ENCODE assay signal across 8 mouse cellular contexts in genomic region chr17:22739581-22740178, GRCm38 (mm10).
DNase-seq lines count a peak whose midpoint lies in the region; ATAC-seq and TF ChIP-seq lines count a peak whose summit lies in the region.

No protein-coding gene starts in this region.

- H3K9ac ChIP-seq in heart, embryonic 15.5 days, result peak overlapping the region; percentile 71
- H3K9ac ChIP-seq in liver, embryonic 12.5 days, result peak overlapping the region; percentile 63

- no peaks in the 10 kb centered on the region for H3K9me3 ChIP-seq in E14TG2a.4 (ENCODE audit: low read length)
- H3K9me3 ChIP-seq in forebrain, embryonic 10.5 days, result peaks cover 16% of the 10 kb centered on the region; the same call in 1 of the 2 replicates
- no peaks in the 10 kb centered on the region for H3K9me3 ChIP-seq in heart, embryonic 15.5 days (replicated peaks)
- no peaks in the 10 kb centered on the region for H3K9me3 ChIP-seq in liver, embryonic 12.5 days (replicated peaks)

- peaks cover 36% of the 10 kb centered on the region for H3K4me1 ChIP-seq in E14TG2a.4 (replicated peaks; ENCODE audit: low read depth, low read length)
- peaks cover 2% of the 10 kb centered on the region; the same call in 1 of the 2 replicates for H3K4me1 ChIP-seq in brown adipose tissue, adult 24 weeks (ENCODE audit: control insufficient read depth, insufficient read depth, insufficient read length, low read length)
- H3K4me1 ChIP-seq in forebrain, embryonic 10.5 days, result peaks cover 13% of the 10 kb centered on the region
- peaks cover 9% of the 10 kb centered on the region; the same call in 1 of the 2 replicates for H3K4me1 ChIP-seq in heart, embryonic 15.5 days (replicated peaks)
- H3K4me1 ChIP-seq in liver, embryonic 12.5 days, result peaks cover 14% of the 10 kb centered on the region
- H3K4me1 ChIP-seq in testis, adult 2 months (ENCODE audit: control insufficient read depth, insufficient read depth, low read length), result peaks cover 2% of the 10 kb centered on the region

- ATAC-seq in heart, embryonic 15.5 days (replicated peaks; ENCODE audit: insufficient number of reproducible peaks, insufficient read depth, low FRiP score, low read depth), result peak; percentile 83
- ATAC-seq in liver, embryonic 12.5 days, result peak; percentile 86

- no peak for TF ChIP-seq POLR2A in testis, adult 2 months (IDR thresholded peaks at IDR 0.05; ENCODE audit: control insufficient read depth, low read depth, low read length)

- H3K27ac ChIP-seq in brown adipose tissue, adult 24 weeks (replicated peaks; ENCODE audit: low read depth, low read length), result peak overlapping the region; percentile 71
- peak overlapping the region; percentile 85 for H3K27ac ChIP-seq in forebrain, embryonic 10.5 days
- H3K27ac ChIP-seq in heart, embryonic 15.5 days, result peak overlapping the region; percentile 82
- H3K27ac ChIP-seq in liver, embryonic 12.5 days, result peak overlapping the region; percentile 58
- H3K27ac ChIP-seq in testis, adult 2 months (ENCODE audit: control insufficient read depth, insufficient read depth, low read depth, low read length), result no peak overlapping the region

- no peak for TF ChIP-seq CTCF in E14TG2a.4 (conservative IDR thresholded peaks at IDR 0.05; ENCODE audit: low read length)
- TF ChIP-seq CTCF in testis, adult 2 months (IDR thresholded peaks at IDR 0.05; ENCODE audit: control insufficient read depth, insufficient read depth, insufficient replicate concordance, low read depth, low read length), result no peak

- H3K27me3 ChIP-seq in E14TG2a.4 (ENCODE audit: insufficient read depth, low read length), result no peaks in the 10 kb centered on the region
- H3K27me3 ChIP-seq in forebrain, embryonic 10.5 days (ENCODE audit: poor library complexity, severe bottlenecking), result no peaks in the 10 kb centered on the region
- H3K27me3 ChIP-seq in heart, embryonic 15.5 days, result no peaks in the 10 kb centered on the region
- no peaks in the 10 kb centered on the region for H3K27me3 ChIP-seq in liver, embryonic 12.5 days (replicated peaks)
- H3K27me3 ChIP-seq in testis, adult 2 months (ENCODE audit: control insufficient read depth, insufficient read depth, low read length), result no peaks in the 10 kb centered on the region

- H3K4me2 ChIP-seq in heart, embryonic 15.5 days, result peak overlapping the region; percentile 68
- peak overlapping the region; percentile 72 for H3K4me2 ChIP-seq in liver, embryonic 12.5 days

- H3K36me3 ChIP-seq in E14TG2a.4 (ENCODE audit: insufficient read depth, low read length), result peaks cover 16% of the 10 kb centered on the region
- H3K36me3 ChIP-seq in forebrain, embryonic 10.5 days (replicated peaks), result peaks cover 21% of the 10 kb centered on the region
- H3K36me3 ChIP-seq in heart, embryonic 15.5 days, result peaks cover 4% of the 10 kb centered on the region
- H3K36me3 ChIP-seq in liver, embryonic 12.5 days, result peaks cover 4% of the 10 kb centered on the region; the same call in 1 of the 2 replicates
- no peaks in the 10 kb centered on the region for H3K36me3 ChIP-seq in testis, adult 2 months (ENCODE audit: control insufficient read depth, insufficient read depth, low read length)

- peak overlapping the region; percentile 81 for H3K4me3 ChIP-seq in E14TG2a.4 (replicated peaks; ENCODE audit: low read length)
- H3K4me3 ChIP-seq in brown adipose tissue, adult 24 weeks (ENCODE audit: insufficient read depth, low read depth, low read length), result peak overlapping the region; percentile 85
- H3K4me3 ChIP-seq in forebrain, embryonic 10.5 days, result peak overlapping the region; percentile 65
- H3K4me3 ChIP-seq in heart, embryonic 15.5 days, result peak overlapping the region; percentile 69
- H3K4me3 ChIP-seq in liver, embryonic 12.5 days, result peak overlapping the region; percentile 64
- H3K4me3 ChIP-seq in testis, adult 2 months (ENCODE audit: control insufficient read depth, low read depth, low read length), result peak overlapping the region; percentile 75

- WGBS in forebrain, embryonic 10.5 days, result under 1% methylated on average over 25 of the region's 25 CpGs
- WGBS in heart, embryonic 15.5 days, result under 1% methylated on average over 25 of the region's 25 CpGs
- WGBS in liver, embryonic 12.5 days (ENCODE audit: insufficient replicate concordance), result under 1% methylated on average over 25 of the region's 25 CpGs

- peak; percentile 61 for DNase-seq in forebrain, embryonic 10.5 days (ENCODE audit: extremely low spot score, low spot score)
- peak; percentile 64 for DNase-seq in kidney, postnatal 14 days
- DNase-seq in natural killer cell, adult 2 months (ENCODE audit: low spot score in 2 of 2), result peak; percentile 9 to 17

Comparison
In these comparisons a context has a peak if more than half of its experiments do, and no peak if none do; other contexts are left out.
1. DNase-seq: peak in every context shown above with its lines; median percentile 64 in kidney, postnatal 14 days; 61 in forebrain, embryonic 10.5 days; 13 in natural killer cell, adult 2 months.